Mouse (Mus musculus) liver, embryonic 13.5 days (tissue): ENCODE results near the gene Tunar. TPM values are rescaled to one million over a fixed set of nuclear protein-coding genes. Genes with fewer than 3 reads are reported as not detected.

Source experiments
- ATAC-seq: fragments of 200-750 bp; cut with Nextera tagmentation; 2 replicates; pipeline ENCODE4 v1.8.0; 2017; ENCODE audit warnings: low read depth, mild to moderate bottlenecking, moderate number of reproducible peaks, moderate library complexity
- DNase-seq: peaks from one replicate; pipeline ENCODE4 v3.0.0; 2022
- H3K27ac ChIP-seq: fragments of 300-500 bp; sonication (generic); 2 replicates; pipeline ENCODE4 v1.5.1; 2015; ENCODE audit warnings: moderate library complexity, mild to moderate bottlenecking, inconsistent platforms
- H3K27me3 ChIP-seq: fragments of 300-500 bp; sonication (generic); 2 replicates; pipeline ENCODE4 v1.6.1; 2015; ENCODE audit warnings: mild to moderate bottlenecking, inconsistent platforms
- H3K36me3 ChIP-seq: fragments of 300-500 bp; sonication (generic); 2 replicates; pipeline ENCODE4 v1.6.1; 2015; ENCODE audit warnings: mild to moderate bottlenecking, inconsistent platforms
- H3K4me1 ChIP-seq: fragments of 300-500 bp; sonication (generic); replicated peaks from 2 replicates; pipeline ENCODE4 v1.6.1; 2015; ENCODE audit warnings: inconsistent platforms
- H3K4me2 ChIP-seq: fragments of 300-500 bp; sonication (generic); 2 replicates; pipeline ENCODE4 v1.6.1; 2015; ENCODE audit warnings: inconsistent platforms, mild to moderate bottlenecking, moderate library complexity
- H3K4me3 ChIP-seq: fragments of 300-500 bp; sonication (generic); replicated peaks from 2 replicates; pipeline ENCODE4 v1.5.1; 2015; ENCODE audit warnings: mild to moderate bottlenecking, inconsistent platforms
- H3K9ac ChIP-seq: fragments of 300-500 bp; sonication (generic); 2 replicates; pipeline ENCODE4 v1.6.1; 2015; ENCODE audit warnings: mild to moderate bottlenecking, inconsistent platforms
- H3K9me3 ChIP-seq: fragments of 300-500 bp; sonication (generic); replicated peaks from 2 replicates; pipeline ENCODE4 v1.6.1; 2016; ENCODE audit warnings: inconsistent platforms
- WGBS: fragments of 180-500 bp; shearing (Covaris S2); methylation state at CpG from one replicate; pipeline ENCODE4 v1.1.7; 2015; ENCODE audit not compliant: insufficient replicate concordance; 5-methylcytosine and 5-hydroxymethylcytosine counted together
- polyA plus RNA-seq: library from polyadenylated mRNA; unstranded; fragments of >200 nt; fragmentation: Nextera tagmentation; extraction: Ambion mirVana; gene quantifications from 2 replicates; pipeline ENCODE4 v1.2.1, GENCODE M21; 2015

The Tunar gene
- polyA plus RNA-seq, result 0.05 TPM in 1 of 2 replicates, not detected in the other

DNA sequence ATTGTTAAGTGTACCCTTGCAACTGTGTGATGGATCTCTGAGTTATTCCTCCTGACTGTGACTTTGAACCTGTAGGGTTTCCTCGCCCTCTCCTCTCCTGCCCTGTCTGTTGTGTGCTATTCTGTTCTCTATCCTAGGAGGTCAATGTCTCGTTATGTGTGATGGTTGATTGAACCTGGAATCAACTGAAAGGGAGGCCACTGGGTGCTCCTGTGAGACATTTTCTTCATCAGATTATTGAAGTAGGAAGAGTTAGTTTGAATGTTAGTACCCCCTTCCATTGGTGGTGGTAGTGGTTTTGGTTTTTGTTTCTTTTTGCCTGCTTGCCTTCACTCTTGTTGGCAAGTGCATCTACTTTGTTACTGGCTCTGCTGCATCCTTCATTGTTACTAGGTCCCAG, at the start of gene Tunar:
Gene Tunar, plus strand, starts transcription at position 301 of the 400 bp plus-strand sequence.
- no peaks in the 10 kb centered on the region for H3K9me3 ChIP-seq
- no peak within 1 kb of the TSS for H3K4me3 ChIP-seq
- H3K4me2 ChIP-seq, result no peak within 1 kb of the TSS
- no peak within 1 kb of the TSS for H3K9ac ChIP-seq
- DNase-seq (no peak), ATAC-seq (no peak)
- H3K27ac ChIP-seq, result no peak within 1 kb of the TSS
- no peaks in the 10 kb centered on the region for H3K36me3 ChIP-seq
- WGBS, result 46% methylated on average over 2 of the region's 2 CpGs
- H3K4me1 ChIP-seq, result no peaks in the 10 kb centered on the region
- peaks cover 35% of the 10 kb centered on the region for H3K27me3 ChIP-seq

DNA sequence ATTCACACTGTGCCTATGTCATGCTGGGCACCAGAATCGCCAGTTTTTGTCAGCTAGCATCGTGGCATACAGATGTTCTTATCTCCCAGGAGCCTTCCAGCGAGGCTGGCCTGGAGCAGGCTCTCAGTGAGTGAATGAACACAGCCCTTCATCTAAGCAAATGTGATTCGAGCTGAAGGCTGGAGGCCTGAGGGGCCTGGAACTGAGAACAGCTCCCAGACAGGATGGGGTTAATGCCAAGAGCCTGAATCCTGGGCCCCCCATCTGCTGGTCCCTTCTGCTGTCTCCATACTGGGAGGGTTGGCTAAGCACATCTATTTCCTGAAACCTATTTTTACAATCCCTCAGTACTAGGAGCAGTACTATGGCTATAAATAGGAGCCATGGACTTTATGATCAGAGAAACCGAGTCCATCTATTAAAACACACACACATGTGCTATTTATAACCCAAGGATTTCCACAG, 21.1 kb upstream of the Tunar start:
- WGBS, result 47% methylated on average over 5 of the region's 5 CpGs

DNA sequence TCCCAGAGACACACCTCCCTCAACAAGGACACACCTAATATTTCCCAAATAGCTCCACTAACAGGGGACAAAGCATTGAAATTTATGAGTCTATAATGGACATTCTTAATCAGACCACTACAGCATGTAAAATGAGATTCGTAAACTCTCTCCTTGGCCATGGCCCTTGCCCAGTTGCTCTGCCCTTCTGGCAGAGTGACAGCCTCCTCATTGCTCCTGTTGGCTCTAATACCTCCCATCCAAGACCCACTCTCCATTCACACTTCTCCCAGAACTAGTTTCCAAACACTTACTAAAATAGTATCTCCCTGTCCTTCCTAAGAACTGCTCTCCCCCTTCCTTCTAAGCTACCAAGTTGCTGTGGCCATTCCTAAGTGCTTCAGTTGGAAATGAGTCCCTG, 19.3 kb upstream of the Tunar start:
- WGBS, result 71% methylated on average over 1 of the region's 1 CpGs
- no peaks in the 10 kb centered on the region for H3K27me3 ChIP-seq
- H3K4me2 ChIP-seq, result no peak overlapping the region
- ATAC-seq (no peak), DNase-seq (no peak)
- H3K9ac ChIP-seq, result no peak overlapping the region
- no peaks in the 10 kb centered on the region for H3K36me3 ChIP-seq
- H3K27ac ChIP-seq, result no peak overlapping the region
- no peak overlapping the region for H3K4me3 ChIP-seq
- no peaks in the 10 kb centered on the region; the same call in 1 of the 2 replicates for H3K9me3 ChIP-seq
- no peaks in the 10 kb centered on the region for H3K4me1 ChIP-seq

More for the DNA sequence above, 21.1 kb upstream of the Tunar start:
- Histone ChIP-seq H3K9me3 (peaks cover 14% of the 10 kb centered on the region), H3K4me2 (no peak overlapping the region), H3K27ac (no peak overlapping the region), H3K9ac (no peak overlapping the region), H3K36me3 (no peaks in the 10 kb centered on the region), H3K27me3 (no peaks in the 10 kb centered on the region), H3K4me1 (no peaks in the 10 kb centered on the region), H3K4me3 (no peak overlapping the region)
- DNase-seq (no peak), ATAC-seq (no peak)

DNA sequence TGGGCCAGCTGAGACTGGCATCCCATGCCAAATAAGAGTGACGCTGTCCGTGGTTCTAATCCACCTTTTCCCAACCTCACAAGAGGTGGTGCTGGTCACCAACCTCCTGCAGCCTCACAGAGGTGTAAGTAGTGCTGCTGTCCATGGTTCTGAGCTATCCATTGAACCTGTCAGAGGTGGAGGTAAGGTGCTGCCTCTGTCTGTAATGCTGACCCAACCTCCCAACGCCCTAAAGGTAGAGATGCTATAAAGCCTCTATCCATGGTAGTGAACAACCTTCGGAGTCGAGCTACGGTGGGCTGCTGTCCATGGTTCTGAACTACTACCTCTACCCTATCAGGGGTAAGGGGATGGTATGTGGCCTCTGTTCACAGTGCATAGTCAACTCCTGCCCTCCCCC, 11.5 kb upstream of the Tunar start:
- Histone ChIP-seq H3K4me3 (no peak overlapping the region), H3K9ac (no peak overlapping the region), H3K36me3 (no peaks in the 10 kb centered on the region), H3K27ac (no peak overlapping the region), H3K9me3 (peaks cover 2% of the 10 kb centered on the region; the same call in 1 of the 2 replicates), H3K4me1 (no peaks in the 10 kb centered on the region), H3K27me3 (no peaks in the 10 kb centered on the region), H3K4me2 (no peak overlapping the region)
- WGBS, result 24% methylated on average over 6 of the region's 6 CpGs
- ATAC-seq, result no peak
- no peak for DNase-seq

DNA sequence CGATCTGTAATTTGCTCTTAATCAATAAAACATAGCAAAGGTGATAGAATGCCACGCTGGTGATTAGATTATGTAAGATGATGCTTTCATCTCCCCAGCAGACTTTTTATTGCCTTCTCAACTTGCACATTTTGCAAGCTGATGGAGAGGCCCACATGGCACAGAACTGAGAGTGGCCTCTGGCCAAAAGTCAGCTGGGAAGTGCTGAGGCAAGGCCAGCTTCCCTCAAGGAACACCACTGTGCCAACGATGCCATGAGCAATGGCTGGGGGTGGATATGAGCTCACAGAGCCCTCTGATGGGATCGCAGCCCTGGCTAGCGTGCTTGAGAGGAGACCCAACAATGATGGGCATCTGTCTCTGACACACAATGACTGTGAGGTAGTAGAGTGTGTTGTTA, 6.6 kb upstream of the Tunar start:
- no peak for DNase-seq
- Histone ChIP-seq H3K4me3 (no peak overlapping the region), H3K4me2 (no peak overlapping the region), H3K36me3 (no peaks in the 10 kb centered on the region), H3K9me3 (no peaks in the 10 kb centered on the region), H3K27me3 (no peaks in the 10 kb centered on the region), H3K4me1 (no peaks in the 10 kb centered on the region), H3K9ac (no peak overlapping the region), H3K27ac (no peak overlapping the region)
- no peak for ATAC-seq
- WGBS, result 53% methylated on average over 5 of the region's 5 CpGs

DNA sequence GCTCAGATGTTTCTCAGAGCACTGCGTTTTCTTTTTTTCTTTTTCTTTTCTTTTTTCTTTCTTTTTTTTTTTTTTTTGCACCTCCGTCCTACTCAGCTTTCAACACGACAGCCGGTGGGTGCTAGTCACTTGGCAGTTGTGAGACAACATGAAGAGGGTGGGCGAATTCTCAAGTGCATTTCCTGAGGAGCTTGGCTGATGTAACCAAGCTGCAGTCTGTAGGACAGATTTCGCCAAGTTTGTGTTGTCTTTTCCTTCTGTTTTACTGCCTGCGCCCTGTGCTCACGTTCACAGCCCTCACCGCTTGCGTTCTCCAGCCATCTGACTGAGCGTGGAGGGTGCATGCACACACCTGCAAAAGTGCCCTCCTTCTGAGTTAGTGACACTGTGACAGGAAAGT, 5.3 kb upstream of the Tunar start:
- Histone ChIP-seq H3K9me3 (no peaks in the 10 kb centered on the region), H3K4me1 (no peaks in the 10 kb centered on the region), H3K9ac (no peak overlapping the region), H3K4me2 (no peak overlapping the region), H3K27me3 (no peaks in the 10 kb centered on the region), H3K4me3 (no peak overlapping the region), H3K36me3 (no peaks in the 10 kb centered on the region), H3K27ac (no peak overlapping the region)
- DNase-seq (no peak), ATAC-seq (no peak)
- 61% methylated on average over 11 of the region's 11 CpGs for WGBS

DNA sequence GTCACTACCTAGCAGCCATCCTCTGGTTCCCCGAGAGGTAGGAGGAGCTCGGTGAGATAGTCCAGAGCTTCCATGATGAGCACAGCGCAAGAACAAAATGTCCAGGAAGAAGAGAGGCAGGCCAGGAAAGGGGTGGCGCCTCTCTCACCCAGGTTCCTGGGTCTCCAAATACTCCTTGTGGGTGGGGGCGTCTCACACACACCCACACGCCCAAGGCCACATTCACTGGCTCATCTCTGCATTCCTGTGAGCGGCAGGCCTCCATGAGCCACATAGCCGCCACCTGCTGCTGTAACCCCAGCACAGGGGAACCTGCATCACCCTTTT, 2.4 kb downstream of the Tunar start:
- Histone ChIP-seq H3K9me3 (no peaks in the 10 kb centered on the region), H3K4me3 (peak overlapping the region; percentile 45; the same call in 1 of the 2 replicates), H3K9ac (no peak overlapping the region), H3K4me1 (no peaks in the 10 kb centered on the region), H3K4me2 (peak overlapping the region; percentile 59), H3K27me3 (peaks cover 49% of the 10 kb centered on the region), H3K27ac (no peak overlapping the region), H3K36me3 (no peaks in the 10 kb centered on the region)
- DNase-seq (no peak), ATAC-seq (no peak)
- WGBS, result 9% methylated on average over 8 of the region's 8 CpGs

DNA sequence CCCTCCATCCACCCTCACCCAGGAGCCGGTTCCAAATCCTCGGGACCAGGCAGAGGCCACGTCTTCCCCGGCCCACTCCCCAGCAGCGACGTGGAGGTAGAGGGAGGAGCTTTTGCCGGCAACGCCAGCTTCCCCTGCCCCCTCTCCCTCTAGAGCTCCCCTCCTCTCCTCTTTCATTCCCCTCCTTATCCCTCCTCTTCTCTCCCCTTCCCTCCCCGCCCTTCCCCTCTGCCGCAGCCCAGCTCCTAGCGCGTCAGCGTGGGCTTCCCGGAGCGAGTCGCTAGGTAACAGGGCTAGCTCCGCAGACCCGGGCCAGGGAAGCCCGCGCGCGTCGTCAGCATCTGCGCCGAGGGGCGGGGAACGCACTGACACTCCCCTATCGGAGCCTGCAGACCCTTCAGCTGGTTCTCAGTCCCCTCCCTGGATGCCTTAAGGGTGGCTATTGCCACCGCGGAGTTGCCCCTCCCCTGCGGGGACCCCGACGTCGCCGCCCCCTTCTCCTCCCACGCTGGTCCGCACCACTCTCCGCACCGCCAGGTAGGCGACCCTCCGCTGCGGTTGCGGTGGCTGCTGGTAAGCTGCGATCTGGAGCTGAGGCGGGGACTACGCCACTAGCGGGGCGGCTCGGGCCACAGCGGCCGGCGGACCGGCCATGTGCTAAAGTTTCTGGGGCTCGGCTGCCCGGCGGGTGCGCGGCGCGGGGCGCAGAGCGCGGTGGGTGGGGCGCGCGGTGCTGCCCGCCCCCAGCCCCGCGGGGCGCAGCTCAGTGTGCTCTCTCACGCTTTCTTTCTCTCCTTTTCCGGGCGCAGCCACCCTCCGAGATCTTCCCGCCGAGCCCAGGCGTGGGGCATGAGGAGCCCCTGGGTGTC, 3.0 kb downstream of the Tunar start:
- peaks cover 49% of the 10 kb centered on the region for H3K27me3 ChIP-seq
- H3K27ac ChIP-seq, result no peak overlapping the region
- ATAC-seq (no peak), DNase-seq (no peak)
- no peaks in the 10 kb centered on the region for H3K36me3 ChIP-seq
- no peaks in the 10 kb centered on the region for H3K4me1 ChIP-seq
- WGBS, result 2% methylated on average over 77 of the region's 77 CpGs
- no peak overlapping the region for H3K9ac ChIP-seq
- peak overlapping the region; percentile 59 for H3K4me2 ChIP-seq
- H3K4me3 ChIP-seq, result peak overlapping the region; percentile 45
- H3K9me3 ChIP-seq, result no peaks in the 10 kb centered on the region

DNA sequence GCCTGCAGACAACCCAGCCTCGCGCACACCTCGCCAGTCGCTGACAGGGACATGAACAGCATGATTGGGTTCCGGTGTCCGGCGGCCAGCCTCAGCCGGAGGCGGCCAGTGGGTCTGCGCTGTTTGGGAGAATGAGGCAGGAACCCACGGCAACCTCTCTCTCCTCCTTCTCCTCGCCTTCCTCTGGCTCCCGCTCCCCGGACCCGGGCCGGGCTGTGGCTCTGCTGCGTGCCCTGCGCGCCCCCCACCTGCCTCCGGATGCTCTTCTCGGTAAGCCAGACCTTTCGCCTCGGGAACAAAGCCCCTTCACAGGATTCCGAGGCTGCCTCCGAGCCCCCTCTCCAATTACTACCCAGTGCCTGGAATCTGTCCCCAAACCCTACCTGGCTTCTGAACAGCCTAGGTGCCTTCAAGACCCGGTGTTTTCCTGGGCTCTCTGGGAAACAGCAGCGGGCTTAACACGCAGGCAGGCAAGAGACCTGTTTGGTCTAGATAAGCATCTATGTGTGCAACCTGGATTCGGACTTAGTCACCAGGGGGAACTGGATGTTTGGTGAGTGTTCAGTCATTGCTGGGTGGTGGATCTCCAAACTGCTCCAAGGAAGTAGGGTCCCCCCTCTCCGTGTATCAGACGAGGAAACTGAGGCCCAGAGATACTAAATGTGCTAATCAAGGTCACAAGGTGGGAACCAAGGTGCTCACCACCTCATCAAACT, 3.8 kb downstream of the Tunar start:
- H3K36me3 ChIP-seq, result no peaks in the 10 kb centered on the region
- H3K9me3 ChIP-seq, result no peaks in the 10 kb centered on the region
- DNase-seq (no peak), ATAC-seq (no peak)
- H3K27me3 ChIP-seq, result peaks cover 49% of the 10 kb centered on the region
- peak overlapping the region; percentile 59 for H3K4me2 ChIP-seq
- no peak overlapping the region for H3K27ac ChIP-seq
- H3K4me3 ChIP-seq, result peak overlapping the region; percentile 45
- H3K4me1 ChIP-seq, result no peaks in the 10 kb centered on the region
- H3K9ac ChIP-seq, result no peak overlapping the region
- 4% methylated on average over 28 of the region's 31 CpGs for WGBS

DNA sequence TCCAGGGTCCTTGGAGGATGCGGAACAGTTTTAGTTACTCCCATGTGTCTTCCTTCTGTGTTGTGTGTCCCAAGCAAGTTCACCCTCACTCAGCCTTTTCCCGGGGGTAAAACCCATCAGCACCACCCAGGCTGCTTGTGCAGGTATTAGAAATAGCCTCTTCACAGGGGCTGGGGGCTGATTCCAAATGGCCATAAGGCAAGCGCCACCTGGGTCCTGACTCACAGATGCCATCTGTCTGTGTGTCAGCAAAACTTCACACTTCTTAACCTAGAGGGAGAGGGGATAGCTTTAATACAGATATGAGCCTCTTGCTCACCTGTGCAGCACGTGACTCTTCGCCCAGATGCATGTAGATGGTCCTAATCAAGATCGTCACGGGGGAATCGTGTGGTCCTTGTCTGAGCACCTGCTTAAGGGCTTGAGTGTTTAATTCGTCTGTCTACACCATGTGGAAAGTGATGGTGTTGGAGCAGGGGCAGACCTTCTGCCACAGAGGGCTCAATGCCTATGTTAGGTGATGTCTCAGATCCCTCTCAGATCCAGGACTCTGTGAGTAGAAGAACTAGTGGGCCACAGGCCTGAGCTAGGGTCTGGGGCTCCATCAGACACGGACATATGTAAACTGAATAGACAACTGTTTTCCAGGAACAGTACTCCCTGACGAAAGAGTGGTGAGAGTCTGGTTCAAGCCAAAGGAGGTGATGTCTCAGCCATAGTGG, 4.7 kb downstream of the Tunar start:
- Histone ChIP-seq H3K9ac (no peak overlapping the region), H3K27ac (no peak overlapping the region), H3K36me3 (no peaks in the 10 kb centered on the region), H3K4me2 (no peak overlapping the region), H3K9me3 (no peaks in the 10 kb centered on the region), H3K4me3 (no peak overlapping the region), H3K27me3 (peaks cover 49% of the 10 kb centered on the region), H3K4me1 (no peaks in the 10 kb centered on the region)
- no peak for ATAC-seq
- no peak for DNase-seq
- 55% methylated on average over 11 of the region's 11 CpGs for WGBS

DNA sequence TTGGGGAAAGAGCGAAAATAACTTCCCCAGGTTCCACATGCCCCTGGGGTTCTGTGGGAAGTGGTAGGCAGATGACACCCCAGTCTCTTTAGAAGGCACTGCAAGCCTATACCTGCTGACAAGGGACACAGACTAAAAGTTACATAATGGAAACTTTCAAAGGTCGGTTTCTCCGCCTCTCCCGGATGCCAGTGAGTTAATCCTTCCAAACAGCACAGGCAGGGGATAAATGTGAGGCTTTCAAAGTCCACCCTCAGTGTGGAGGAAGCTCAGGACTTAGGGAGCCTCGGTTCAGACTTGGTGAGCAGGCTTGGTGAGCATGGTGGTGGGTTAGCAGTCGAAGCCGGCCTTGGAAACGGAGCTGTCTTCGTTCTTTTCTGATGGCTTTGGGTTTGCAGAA, 7.9 kb downstream of the Tunar start:
- H3K9ac ChIP-seq, result no peak overlapping the region
- WGBS, result 31% methylated on average over 9 of the region's 9 CpGs
- ATAC-seq, result no peak

More for the DNA sequence above, 7.9 kb downstream of the Tunar start:
- no peak for DNase-seq
- Histone ChIP-seq H3K27ac (no peak overlapping the region), H3K36me3 (no peaks in the 10 kb centered on the region), H3K4me3 (no peak overlapping the region), H3K4me1 (no peaks in the 10 kb centered on the region), H3K27me3 (peaks cover 34% of the 10 kb centered on the region), H3K9me3 (no peaks in the 10 kb centered on the region), H3K4me2 (no peak overlapping the region)
